Mouse (Mus musculus) heart, postnatal 0 days (tissue): ENCODE measurements around the gene Tmem191c. TPM values are rescaled to one million over a fixed set of nuclear protein-coding genes. Genes with fewer than 3 reads are reported as not detected.

ENCODE experiments used
- ATAC-seq: fragments of 200-750 bp; cut with Nextera tagmentation; 2 replicates; pipeline ENCODE4 v1.8.0; 2017; ENCODE audit warnings: low read depth, moderate number of reproducible peaks, moderate library complexity; ENCODE audit not compliant: insufficient read depth
- DNase-seq: peaks from one replicate; pipeline ENCODE4 v3.0.0-alpha.2; 2016; ENCODE audit warnings: low spot score
- H3K27ac ChIP-seq: fragments of 300-500 bp; sonication (generic); 2 replicates; pipeline ENCODE4 v1.5.1; 2014; ENCODE audit warnings: low read depth, mild to moderate bottlenecking
- H3K27me3 ChIP-seq: fragments of 300-500 bp; sonication (generic); 2 replicates; pipeline ENCODE4 v1.6.1; 2014; ENCODE audit warnings: low read length, mixed read lengths; ENCODE audit not compliant: control insufficient read depth, insufficient read depth
- H3K36me3 ChIP-seq: fragments of 300-500 bp; sonication (generic); replicated peaks from 2 replicates; pipeline ENCODE4 v1.6.1; 2014; ENCODE audit warnings: low read length, mixed read lengths; ENCODE audit not compliant: control insufficient read depth, insufficient read depth
- H3K4me1 ChIP-seq: fragments of 300-500 bp; sonication (generic); 2 replicates; pipeline ENCODE4 v1.6.1; 2014; ENCODE audit warnings: antibody characterized with exemption; ENCODE audit not compliant: control insufficient read depth, insufficient read depth
- H3K4me2 ChIP-seq: fragments of 300-500 bp; sonication (generic); 2 replicates; pipeline ENCODE4 v1.6.1; 2014; ENCODE audit warnings: low read depth, mild to moderate bottlenecking, low read length, moderate library complexity
- H3K4me3 ChIP-seq: fragments of 300-500 bp; sonication (generic); 2 replicates; pipeline ENCODE4 v1.5.1; 2014; ENCODE audit warnings: low read depth, low read length
- H3K9ac ChIP-seq: fragments of 300-500 bp; sonication (generic); replicated peaks from 2 replicates; pipeline ENCODE4 v1.6.1; 2014; ENCODE audit warnings: low read depth, low read length, mixed read lengths
- H3K9me3 ChIP-seq: fragments of 300-500 bp; sonication (generic); replicated peaks from 2 replicates; pipeline ENCODE4 v1.6.1; 2016; ENCODE audit warnings: low read length; ENCODE audit not compliant: control insufficient read depth
- CTCF ChIP-seq: IDR thresholded peaks from 2 replicates; pipeline ENCODE4 v1.5.1; 2016; ENCODE audit warnings: antibody characterized with exemption, control low read depth, low read depth
- EP300 ChIP-seq: IDR thresholded peaks from 2 replicates; pipeline ENCODE4 v1.6.1; 2016; ENCODE audit warnings: antibody characterized with exemption, low read depth
- WGBS: fragments of 180-500 bp; shearing (Covaris S2); extraction: QIAGEN DNeasy Blood & Tissue Kit; methylation state at CpG from one replicate; pipeline ENCODE4 v1.1.7; 2014; 5-methylcytosine and 5-hydroxymethylcytosine counted together
- polyA plus RNA-seq: library from polyadenylated mRNA; unstranded; fragments of >200 nt; fragmentation: Nextera tagmentation; extraction: Ambion mirVana; gene quantifications from 2 replicates; pipeline ENCODE4 v1.2.1, GENCODE M21; 2015
- total RNA-seq: library from RNA; depleted of rRNA; stranded (reverse); fragments of >200 nt; gene quantifications from 2 replicates; pipeline ENCODE4 v1.2.3, GENCODE M21; 2014; ENCODE audit warnings: low replicate concordance

The Tmem191c gene
- total and polyA plus RNA-seq, 2 experiments from 2014 or later, result 8.0 to 10.8 TPM

DNA sequence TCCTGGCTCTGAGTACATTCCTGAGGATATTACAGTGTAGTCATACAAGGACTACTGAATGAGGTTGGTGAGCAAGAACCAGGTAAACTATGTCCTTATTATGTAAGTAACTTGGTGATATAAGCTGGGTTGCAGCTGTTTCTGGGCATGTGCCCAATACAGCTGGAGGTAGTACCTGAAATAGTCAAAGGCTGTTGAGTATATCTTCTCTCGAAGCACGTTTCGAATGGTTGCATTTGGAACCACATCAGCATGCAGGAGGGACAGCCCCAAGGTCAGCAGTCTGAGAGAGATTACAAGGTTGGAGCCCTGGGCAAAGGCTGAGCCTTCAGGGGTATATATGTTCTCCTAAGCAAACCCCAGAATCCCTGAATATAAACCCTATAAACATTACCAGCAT is 24.9 kb downstream of the Tmem191c start:
- no peaks in the 10 kb centered on the region for H3K27me3 ChIP-seq
- TF ChIP-seq CTCF (no peak), EP300 (no peak)
- H3K4me3 ChIP-seq, result no peak overlapping the region
- H3K4me1 ChIP-seq, result no peaks in the 10 kb centered on the region
- no peak overlapping the region for H3K4me2 ChIP-seq
- 50% methylated on average over 3 of the region's 3 CpGs for WGBS
- peaks cover 90% of the 10 kb centered on the region for H3K36me3 ChIP-seq
- ATAC-seq, result no peak
- no peak for DNase-seq
- H3K27ac ChIP-seq, result no peak overlapping the region
- H3K9ac ChIP-seq, result no peak overlapping the region
- H3K9me3 ChIP-seq, result no peaks in the 10 kb centered on the region

DNA sequence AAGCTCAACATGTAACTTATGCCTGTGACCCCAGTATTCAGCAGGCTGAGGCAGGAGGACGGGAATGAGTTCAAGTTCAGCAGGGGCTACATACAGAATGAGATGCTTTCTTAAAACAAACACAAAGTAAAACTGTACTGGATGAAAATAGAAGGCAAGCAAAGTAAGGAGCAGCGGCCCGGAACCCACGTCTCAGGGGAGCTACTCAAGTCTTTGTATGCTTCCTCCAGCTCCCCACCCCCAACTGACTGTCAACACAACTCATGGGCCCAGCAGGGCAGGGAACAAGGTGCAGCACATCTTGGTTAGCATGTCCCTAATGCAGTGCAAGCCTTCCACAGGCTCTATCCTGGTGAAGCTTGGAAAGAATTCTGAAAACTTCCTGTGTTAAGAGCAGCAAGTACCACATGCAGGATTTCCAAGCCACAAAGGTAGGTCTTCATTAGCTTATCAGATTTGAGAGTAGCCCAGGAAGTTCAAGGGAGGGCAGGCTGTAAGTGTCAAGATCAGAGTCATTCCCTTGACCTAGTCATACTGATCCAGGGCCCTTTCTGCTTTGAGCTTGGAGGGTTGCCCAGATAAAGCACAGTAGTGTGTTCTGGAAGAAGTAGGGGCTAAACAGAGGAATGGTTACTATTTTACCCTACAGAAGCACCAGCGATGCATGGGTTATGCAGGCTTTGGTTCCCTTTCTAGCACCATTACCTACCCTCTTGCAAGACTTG is 27.8 kb downstream of the Tmem191c start:
- WGBS, result 88% methylated on average over 5 of the region's 5 CpGs
- no peaks in the 10 kb centered on the region for H3K27me3 ChIP-seq
- no peak overlapping the region for H3K4me3 ChIP-seq
- ATAC-seq (no peak), DNase-seq (no peak)
- no peaks in the 10 kb centered on the region for H3K4me1 ChIP-seq
- H3K4me2 ChIP-seq, result no peak overlapping the region
- H3K9me3 ChIP-seq, result no peaks in the 10 kb centered on the region
- no peak overlapping the region for H3K9ac ChIP-seq
- peaks cover 87% of the 10 kb centered on the region for H3K36me3 ChIP-seq
- TF ChIP-seq EP300, result no peak
- TF ChIP-seq CTCF, result no peak
- no peak overlapping the region for H3K27ac ChIP-seq

DNA sequence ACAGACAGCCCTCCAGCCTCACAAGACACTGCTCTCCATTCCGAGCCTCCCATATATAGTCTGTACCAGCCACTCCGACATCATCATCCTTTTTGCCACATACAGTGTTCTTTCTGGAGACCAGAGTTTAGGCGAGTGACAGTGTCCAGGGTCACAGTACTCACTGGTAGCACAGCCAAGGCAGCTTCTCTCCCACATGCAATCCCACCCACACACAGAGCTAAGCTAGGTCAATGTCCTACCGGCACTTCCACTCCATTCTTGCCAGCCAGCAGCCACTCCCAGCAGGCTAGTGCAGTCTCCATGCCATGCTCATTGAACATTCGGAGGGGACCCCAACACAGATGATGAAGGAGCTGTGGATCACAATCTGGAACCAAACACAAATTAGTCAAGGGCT is 31.6 kb downstream of the Tmem191c start:
- no peak overlapping the region for H3K4me2 ChIP-seq
- H3K9me3 ChIP-seq, result no peaks in the 10 kb centered on the region
- H3K4me1 ChIP-seq, result no peaks in the 10 kb centered on the region
- TF ChIP-seq CTCF, result no peak
- TF ChIP-seq EP300, result no peak
- H3K36me3 ChIP-seq, result peaks cover 74% of the 10 kb centered on the region
- ATAC-seq (no peak), DNase-seq (no peak)
- H3K9ac ChIP-seq, result no peak overlapping the region
- H3K27me3 ChIP-seq, result no peaks in the 10 kb centered on the region
- WGBS, result 89% methylated on average over 5 of the region's 5 CpGs
- no peak overlapping the region for H3K4me3 ChIP-seq
- H3K27ac ChIP-seq, result no peak overlapping the region

DNA sequence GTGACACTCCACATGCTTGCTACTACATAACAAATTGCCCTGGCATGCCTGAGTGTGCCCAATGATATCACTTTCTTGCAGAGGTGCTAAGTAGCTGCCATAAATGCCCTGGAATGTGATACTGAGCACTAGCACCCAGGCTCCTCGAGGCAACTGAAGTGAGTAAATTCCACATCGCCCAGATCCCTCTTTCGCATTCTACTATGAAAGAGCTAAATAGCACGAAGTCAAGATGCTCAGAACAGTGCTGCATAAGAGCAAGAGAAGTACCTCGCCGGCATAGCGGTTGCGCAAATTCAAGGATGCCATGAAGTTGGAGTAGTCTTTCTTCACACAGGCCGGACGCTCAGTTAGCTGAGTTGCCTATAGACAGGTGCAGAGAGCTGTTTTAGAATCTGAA is 33.2 kb downstream of the Tmem191c start:
- Histone ChIP-seq H3K4me1 (no peaks in the 10 kb centered on the region), H3K9me3 (no peaks in the 10 kb centered on the region), H3K4me2 (no peak overlapping the region), H3K36me3 (peaks cover 70% of the 10 kb centered on the region), H3K27me3 (no peaks in the 10 kb centered on the region), H3K27ac (no peak overlapping the region), H3K9ac (no peak overlapping the region), H3K4me3 (no peak overlapping the region)
- WGBS, result 92% methylated on average over 10 of the region's 10 CpGs
- no peak for TF ChIP-seq CTCF
- TF ChIP-seq EP300, result no peak
- no peak for DNase-seq
- no peak for ATAC-seq

DNA sequence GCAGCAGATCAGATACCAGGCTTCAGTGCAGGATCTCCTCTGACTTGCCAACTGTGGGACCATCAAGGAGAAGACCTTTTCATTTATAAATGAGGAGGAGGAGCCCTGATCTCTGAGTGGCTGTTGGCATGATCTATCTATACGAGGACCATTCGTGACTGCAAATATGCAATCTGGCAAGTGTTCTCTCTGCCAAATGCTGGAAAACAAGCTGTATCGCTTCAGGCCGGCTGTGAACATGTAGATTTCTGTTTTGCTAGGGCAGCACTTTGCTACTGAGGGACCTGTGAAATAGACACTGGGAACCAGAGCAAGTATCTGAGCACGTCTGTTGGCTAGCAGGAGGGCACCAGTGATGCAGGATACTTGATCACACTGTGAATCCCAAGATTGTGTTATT is 36.7 kb downstream of the Tmem191c start:
- Histone ChIP-seq H3K9me3 (no peaks in the 10 kb centered on the region), H3K27ac (no peak overlapping the region), H3K4me1 (no peaks in the 10 kb centered on the region), H3K4me3 (no peak overlapping the region), H3K9ac (no peak overlapping the region), H3K4me2 (no peak overlapping the region), H3K27me3 (no peaks in the 10 kb centered on the region), H3K36me3 (peaks cover 77% of the 10 kb centered on the region)
- DNase-seq (no peak), ATAC-seq (no peak)
- WGBS, result 92% methylated on average over 5 of the region's 5 CpGs
- TF ChIP-seq CTCF, result no peak

DNA sequence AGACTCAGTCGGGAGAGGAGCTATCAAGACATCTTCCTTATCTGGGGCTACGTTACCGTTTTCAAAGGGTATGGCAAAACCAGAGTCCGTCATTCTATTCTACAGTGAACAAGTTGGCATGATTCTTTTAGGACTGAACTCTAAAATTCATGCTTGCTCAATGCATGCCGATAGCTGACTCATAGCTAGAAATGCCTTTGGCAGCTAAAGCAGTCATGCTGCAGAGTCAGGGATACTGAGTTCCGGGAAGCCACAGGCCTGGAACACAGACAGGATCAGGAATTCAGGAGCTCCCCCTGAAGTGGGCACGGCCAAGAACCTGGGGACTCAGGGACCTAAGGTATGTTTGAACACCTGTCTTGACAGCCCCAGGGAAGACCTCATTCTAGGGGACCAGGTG is 40.7 kb downstream of the Tmem191c start:
- TF ChIP-seq EP300 (no peak), CTCF (no peak)
- no peaks in the 10 kb centered on the region for H3K4me1 ChIP-seq
- H3K4me3 ChIP-seq, result no peak overlapping the region
- no peak for ATAC-seq
- H3K27ac ChIP-seq, result no peak overlapping the region
- H3K36me3 ChIP-seq, result peaks cover 64% of the 10 kb centered on the region
- H3K27me3 ChIP-seq, result no peaks in the 10 kb centered on the region
- no peak overlapping the region for H3K9ac ChIP-seq
- WGBS, result 91% methylated on average over 7 of the region's 7 CpGs
- no peak overlapping the region for H3K4me2 ChIP-seq
- DNase-seq, result no peak
- H3K9me3 ChIP-seq, result no peaks in the 10 kb centered on the region
